21 mouse cellular contexts compared by ENCODE assay signal in the genomic region with DNA sequence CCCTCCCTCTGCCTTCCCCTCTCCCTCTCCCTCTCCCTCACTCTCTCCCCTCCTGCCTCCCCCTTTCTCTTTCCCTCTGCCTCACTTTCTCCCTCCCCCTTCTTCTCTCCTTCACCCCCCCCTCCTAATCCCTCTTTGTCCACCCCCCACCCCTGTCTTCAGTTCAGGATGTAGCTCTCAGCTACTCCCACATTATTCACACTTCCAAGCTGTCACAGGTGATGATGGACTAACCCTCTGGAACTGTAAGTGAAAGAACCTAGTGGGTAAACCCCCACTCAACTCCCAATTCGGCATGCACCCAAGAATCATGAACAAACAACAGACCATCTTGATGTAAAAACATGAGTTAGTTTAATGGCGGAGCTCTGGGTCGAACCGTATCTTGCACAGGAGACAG. TPM values are rescaled to one million over a fixed set of nuclear protein-coding genes. Genes with fewer than 3 reads are reported as not detected.
A peak's percentile ranks its signal among the peaks of the same experiment; 100 is the strongest.
DNase-seq lines count a peak whose midpoint lies in the region; ATAC-seq and TF ChIP-seq lines count a peak whose summit lies in the region.
"Had no signal": no experiment of that assay in that cellular context is flagged by ENCODE, and none has a peak within 500 bp of the region (broad histone marks: within the 10 kb centered on the region; RNA-seq: fewer than 3 reads in every experiment).

No protein-coding gene starts in this region.

- H3K4me3 ChIP-seq in lung, embryonic 14.5 days (ENCODE audit: low read depth, low read length), result no peak overlapping the region
- no peak overlapping the region for H3K4me3 ChIP-seq in lung, embryonic 16.5 days (ENCODE audit: low read length)
- H3K4me3 ChIP-seq in ES-Bruce4 (ENCODE audit: low read depth, low read length) (no peak overlapping the region), ES-E14 (ENCODE audit: insufficient read depth in 1 of 2, low read depth in 1 of 2, low read length in 2 of 2, poor library complexity in 1 of 2, severe bottlenecking in 1 of 2) (no peak overlapping the region)
- H3K4me3 ChIP-seq in stomach, postnatal 0 days (ENCODE audit: low read depth, low read length), result no peak overlapping the region
- H3K4me3 ChIP-seq: embryonic facial prominence, embryonic 10.5 days; embryonic facial prominence, embryonic 12.5 days; forebrain, embryonic 13.5 days had no signal

- no peak overlapping the region for H3K9ac ChIP-seq in lung, embryonic 14.5 days
- H3K9ac ChIP-seq in lung, embryonic 16.5 days (ENCODE audit: low read length), result no peak overlapping the region
- H3K9ac ChIP-seq in ES-Bruce4 (ENCODE audit: low read depth, poor library complexity, severe bottlenecking), result no peak overlapping the region
- H3K9ac ChIP-seq in ES-E14 (ENCODE audit: insufficient read depth, low read depth, low read length, poor library complexity, severe bottlenecking), result no peak overlapping the region
- no peak overlapping the region for H3K9ac ChIP-seq in stomach, postnatal 0 days (ENCODE audit: low read length)
- H3K9ac ChIP-seq: embryonic facial prominence, embryonic 12.5 days; forebrain, embryonic 13.5 days had no signal

- no peak for ATAC-seq in lung, embryonic 14.5 days (ENCODE audit: insufficient read depth)
- no peak for ATAC-seq in lung, embryonic 16.5 days (ENCODE audit: low read depth)
- no peak for ATAC-seq in stomach, postnatal 0 days (ENCODE audit: low FRiP score, low TSS enrichment)
- ATAC-seq: activated CD4-positive, CD25-positive, alpha-beta regulatory T cell, adult 4 months; forebrain, embryonic 13.5 days; forebrain, embryonic 16.5 days had no signal

- H3K4me1 ChIP-seq in lung, embryonic 14.5 days (ENCODE audit: insufficient read depth), result no peaks in the 10 kb centered on the region
- H3K4me1 ChIP-seq in lung, embryonic 16.5 days (replicated peaks; ENCODE audit: control insufficient read depth, insufficient read depth, low read length), result peaks cover 8% of the 10 kb centered on the region
- H3K4me1 ChIP-seq in ES-Bruce4 (ENCODE audit: control insufficient read depth, insufficient read depth, low read length) (peaks cover 4% of the 10 kb centered on the region), ES-E14 (ENCODE audit: control insufficient read depth in 2 of 2, insufficient read depth in 2 of 2, low read length in 2 of 2, poor library complexity in 1 of 2) (peaks cover 8 to 9% of the 10 kb centered on the region in 2 experiments)
- H3K4me1 ChIP-seq in stomach, postnatal 0 days (replicated peaks; ENCODE audit: control insufficient read depth, insufficient read depth), result no peaks in the 10 kb centered on the region
- H3K4me1 ChIP-seq: embryonic facial prominence, embryonic 12.5 days; forebrain, embryonic 13.5 days had no signal

- no peak overlapping the region for H3K4me2 ChIP-seq in lung, embryonic 14.5 days
- H3K4me2 ChIP-seq in lung, embryonic 16.5 days (ENCODE audit: low read depth, low read length), result no peak overlapping the region
- no peak overlapping the region for H3K4me2 ChIP-seq in stomach, postnatal 0 days (replicated peaks; ENCODE audit: low read depth)
- H3K4me2 ChIP-seq: embryonic facial prominence, embryonic 12.5 days; forebrain, embryonic 13.5 days had no signal

- H3K9me3 ChIP-seq in lung, embryonic 14.5 days (ENCODE audit: low read depth, low read length), result no peaks in the 10 kb centered on the region
- H3K9me3 ChIP-seq in lung, embryonic 16.5 days (ENCODE audit: control insufficient read depth, low read length), result no peaks in the 10 kb centered on the region
- H3K9me3 ChIP-seq in ES-Bruce4 (replicated peaks; ENCODE audit: control insufficient read depth, insufficient read depth, low read length, poor library complexity, severe bottlenecking) (peaks cover 6% of the 10 kb centered on the region; the same call in 1 of the 2 replicates), ES-E14 (ENCODE audit: control insufficient read depth, insufficient read depth, low read depth, low read length) (no peaks in the 10 kb centered on the region)
- no peaks in the 10 kb centered on the region for H3K9me3 ChIP-seq in stomach, postnatal 0 days (ENCODE audit: control insufficient read depth, low read length)
- H3K9me3 ChIP-seq: embryonic facial prominence, embryonic 10.5 days; embryonic facial prominence, embryonic 12.5 days; forebrain, embryonic 13.5 days had no signal

- no peak for TF ChIP-seq CTCF in lung, embryonic 14.5 days (IDR thresholded peaks at IDR 0.05; ENCODE audit: low read depth)
- no peak for TF ChIP-seq CTCF in ES-Bruce4 (IDR thresholded peaks at IDR 0.05; ENCODE audit: low read depth, low read length)
- no peak for TF ChIP-seq CTCF in stomach, postnatal 0 days (IDR thresholded peaks at IDR 0.05; ENCODE audit: low read depth)

- in situ Hi-C loops in ES-E14 (cut with MboI; ENCODE audit: low sequenced_read_pairs in 2 of 2, unreplicated experiment in 2 of 2), result no loop called here

- TF ChIP-seq POLR2A in ES-Bruce4 (IDR thresholded peaks at IDR 0.05; ENCODE audit: insufficient read depth, low read length), result no peak

- no peaks in the 10 kb centered on the region for H3K36me3 ChIP-seq in lung, embryonic 14.5 days (ENCODE audit: insufficient read depth)
- no peaks in the 10 kb centered on the region for H3K36me3 ChIP-seq in lung, embryonic 16.5 days (ENCODE audit: control insufficient read depth, insufficient read depth, low read length)
- H3K36me3 ChIP-seq in ES-Bruce4 (ENCODE audit: control insufficient read depth, insufficient read depth, low read length, poor library complexity, severe bottlenecking) (no peaks in the 10 kb centered on the region), ES-E14 (ENCODE audit: control insufficient read depth, insufficient read depth, low read length, poor library complexity, severe bottlenecking) (no peaks in the 10 kb centered on the region)
- no peaks in the 10 kb centered on the region for H3K36me3 ChIP-seq in stomach, postnatal 0 days (ENCODE audit: control insufficient read depth, insufficient read depth, low read length)
- H3K36me3 ChIP-seq: embryonic facial prominence, embryonic 10.5 days; embryonic facial prominence, embryonic 12.5 days had no signal

- TF ChIP-seq EP300 in ES-Bruce4 (IDR thresholded peaks at IDR 0.05; ENCODE audit: insufficient read depth, low read depth, low read length), result no peak
- no peak for TF ChIP-seq EP300 in stomach, postnatal 0 days (optimal IDR thresholded peaks at IDR 0.05)

- H3K27me3 ChIP-seq in lung, embryonic 14.5 days (ENCODE audit: insufficient read depth, low read length), result no peaks in the 10 kb centered on the region
- no peaks in the 10 kb centered on the region for H3K27me3 ChIP-seq in lung, embryonic 16.5 days (ENCODE audit: control insufficient read depth, insufficient read depth, low read depth, low read length)
- H3K27me3 ChIP-seq in ES-Bruce4 (ENCODE audit: control insufficient read depth, insufficient read depth, low read length, poor library complexity, severe bottlenecking), result no peaks in the 10 kb centered on the region
- H3K27me3 ChIP-seq in stomach, postnatal 0 days (ENCODE audit: control insufficient read depth, insufficient read depth, low read length), result no peaks in the 10 kb centered on the region
- H3K27me3 ChIP-seq: embryonic facial prominence, embryonic 12.5 days; forebrain, embryonic 13.5 days had no signal

- no peak for DNase-seq in lung, embryonic 14.5 days
- no peak for DNase-seq in lung, postnatal 25 days (ENCODE audit: low spot score)
- DNase-seq in lung, postnatal 36 days, result no peak
- DNase-seq in ES-E14 (ENCODE audit: low read depth, low spot score), result no peak
- no peak for DNase-seq in stomach, postnatal 0 days (ENCODE audit: low spot score)
- DNase-seq in left cerebral cortex, adult 8-10 months (ENCODE audit: low spot score in 2 of 2), result no peak
- DNase-seq: adrenal gland, adult 8-10 months; adrenal gland, postnatal 14 days; adrenal gland, postnatal 36 days; cerebellum, adult 11-12 months; cerebellum, adult 2 months; cerebellum, adult 9-10 months; cerebellum, postnatal 10 days; cerebellum, postnatal 25 days had no signal

- H3K27ac ChIP-seq in lung, embryonic 14.5 days (ENCODE audit: low read depth), result peak overlapping the region; percentile 50; the same call in 1 of the 2 replicates
- H3K27ac ChIP-seq in lung, embryonic 16.5 days (ENCODE audit: low read length), result peak overlapping the region; percentile 49
- H3K27ac ChIP-seq in ES-Bruce4 (ENCODE audit: insufficient read depth, low read length) (peak overlapping the region; percentile 84), ES-E14 (ENCODE audit: insufficient read depth, low read depth, low read length, poor library complexity, severe bottlenecking) (peak overlapping the region; percentile 23)
- no peak overlapping the region for H3K27ac ChIP-seq in stomach, postnatal 0 days (replicated peaks)
- H3K27ac ChIP-seq: embryonic facial prominence, embryonic 10.5 days; embryonic facial prominence, embryonic 12.5 days; forebrain, embryonic 13.5 days had no signal

- WGBS in lung, embryonic 14.5 days, result 85% methylated on average over 4 of the region's 4 CpGs
- 82% methylated on average over 4 of the region's 4 CpGs for WGBS in lung, embryonic 16.5 days
- 85% methylated on average over 4 of the region's 4 CpGs for whole genome bisulfite sequencing in stomach, postnatal 0 days

TF ChIP-seq in ES-E14, 5 proteins besides CTCF, POLR2A, EP300 and RAD21:
- TF ChIP-seq ZC3H11A (IDR thresholded peaks at IDR 0.05; ENCODE audit: borderline replicate concordance, low read depth, low read length), result no peak
- no peak for TF ChIP-seq ZNF384 (IDR thresholded peaks at IDR 0.05; ENCODE audit: low read depth, low read length)
- no peak for TF ChIP-seq CHD2 (IDR thresholded peaks at IDR 0.05; ENCODE audit: low read depth, low read length)
- TF ChIP-seq HCFC1 (IDR thresholded peaks at IDR 0.05; ENCODE audit: borderline replicate concordance, insufficient read depth, low read length), result no peak
- TF ChIP-seq MAFK (IDR thresholded peaks at IDR 0.05; ENCODE audit: insufficient read depth, low read depth, low read length), result no peak
TF ChIP-seq in ES-E14: peak in this region for 0.

RNA-seq across cellular contexts. Expression of gene Il6st, which starts 53.4 kb away (rescaled TPM):
- 41.0 and 41.3 TPM in 2 replicates for polyA plus RNA-seq in lung, embryonic 14.5 days (2014; fragmentation: Nextera tagmentation; extraction: Ambion mirVana)
- 38.3 and 47.4 TPM in 2 replicates for polyA plus RNA-seq in lung, embryonic 16.5 days (2015; fragmentation: Nextera tagmentation; extraction: Ambion mirVana)
- polyA plus RNA-seq in ES-Bruce4 (2011; ENCODE audit: insufficient read depth, insufficient read length, low read depth, missing spikeins), result 49.7 and 65.0 TPM in 2 replicates
- total RNA-seq in ES-E14 (2012; rRNA removed), result 55.2 and 89.2 TPM in 2 replicates
- 22.2 and 25.8 TPM in 2 replicates for polyA plus RNA-seq in stomach, postnatal 0 days (2015; fragmentation: Nextera tagmentation; extraction: Ambion mirVana)
- 10 to 100 TPM; 86.9 to 95.9 (median 91.0) TPM for total RNA-seq in left cerebral cortex, adult 8-10 months (2022)
